Mouse (Mus musculus): Measurements from ENCODE around the gene Fxn. TPM values are rescaled to one million over a fixed set of nuclear protein-coding genes. Genes with fewer than 3 reads are reported as not detected.

Fxn gene
- polyA plus RNA-seq, 1 experiment from 2014 or later, result 91.1 TPM

- H3K36me3 ChIP-seq (ENCODE audit: control insufficient read depth, insufficient read depth, low read length), result no peaks in the 10 kb centered on the region
- WGBS, result 75% methylated on average over 9 of the region's 9 CpGs
- DNase-seq (ENCODE audit: low spot score) (no peak), ATAC-seq (replicated peaks; ENCODE audit: low FRiP score) (no peak)
- no peak overlapping the region for H3K4me3 ChIP-seq (ENCODE audit: low read depth, low read length)
- H3K27me3 ChIP-seq (replicated peaks; ENCODE audit: control insufficient read depth, insufficient read depth, low read length), result peaks cover 4% of the 10 kb centered on the region
- H3K4me2 ChIP-seq, result no peak overlapping the region
- H3K4me1 ChIP-seq (replicated peaks; ENCODE audit: control insufficient read depth, insufficient read depth, low read length), result no peaks in the 10 kb centered on the region; the same call in 1 of the 2 replicates
- H3K27ac ChIP-seq (ENCODE audit: low read depth, low read length), result no peak overlapping the region
- H3K9ac ChIP-seq (ENCODE audit: low read depth, low read length), result no peak overlapping the region
- no peaks in the 10 kb centered on the region for H3K9me3 ChIP-seq (ENCODE audit: control insufficient read depth, low read length)
Observed at GRCm38 (mm10) chr19:24219011-24219410, 61.4 kb downstream of the Fxn start.

GRCm38 (mm10) chr19:24218291-24218690, 62.1 kb downstream of the Fxn start:
- DNase-seq (ENCODE audit: low spot score) (no peak), ATAC-seq (replicated peaks; ENCODE audit: low FRiP score) (no peak)
- no peak overlapping the region for H3K4me3 ChIP-seq (ENCODE audit: low read depth, low read length)
- H3K36me3 ChIP-seq (ENCODE audit: control insufficient read depth, insufficient read depth, low read length), result no peaks in the 10 kb centered on the region
- no peak overlapping the region for H3K27ac ChIP-seq (ENCODE audit: low read depth, low read length)
- 33% methylated on average over 2 of the region's 2 CpGs for WGBS
- peaks cover 3% of the 10 kb centered on the region; the same call in 1 of the 2 replicates for H3K4me1 ChIP-seq (replicated peaks; ENCODE audit: control insufficient read depth, insufficient read depth, low read length)
- no peaks in the 10 kb centered on the region for H3K9me3 ChIP-seq (ENCODE audit: control insufficient read depth, low read length)
- no peak overlapping the region for H3K9ac ChIP-seq (ENCODE audit: low read depth, low read length)
- no peak overlapping the region for H3K4me2 ChIP-seq
- no peaks in the 10 kb centered on the region; the same call in 1 of the 2 replicates for H3K27me3 ChIP-seq (replicated peaks; ENCODE audit: control insufficient read depth, insufficient read depth, low read length)

DNA sequence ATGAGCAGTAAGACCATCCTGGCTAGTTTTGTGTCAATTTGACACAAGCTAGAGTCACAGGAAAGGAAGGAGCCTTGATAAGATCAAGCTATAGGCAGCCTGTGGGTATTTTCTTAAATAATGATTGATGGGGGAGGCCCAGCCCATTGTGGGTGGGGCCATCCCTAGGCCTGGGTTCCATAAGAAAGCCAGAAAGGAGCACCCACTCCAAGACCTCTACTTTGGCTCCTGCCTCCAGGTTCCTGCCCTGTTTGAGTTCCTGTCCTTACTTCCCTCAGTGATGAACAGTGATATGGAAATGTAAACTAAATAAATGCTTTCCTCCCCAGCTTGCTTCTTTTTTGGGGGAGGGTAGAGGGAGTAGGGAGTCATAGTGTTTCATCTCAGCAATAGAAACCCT, 62.6 kb downstream of the Fxn start:
- H3K4me1 ChIP-seq (replicated peaks; ENCODE audit: control insufficient read depth, insufficient read depth, low read length), result peaks cover 4% of the 10 kb centered on the region; the same call in 1 of the 2 replicates
- H3K36me3 ChIP-seq (ENCODE audit: control insufficient read depth, insufficient read depth, low read length), result no peaks in the 10 kb centered on the region
- no peak overlapping the region for H3K4me3 ChIP-seq (ENCODE audit: low read depth, low read length)
- no peak overlapping the region for H3K4me2 ChIP-seq
- no peaks in the 10 kb centered on the region for H3K27me3 ChIP-seq (replicated peaks; ENCODE audit: control insufficient read depth, insufficient read depth, low read length)
- no peak overlapping the region for H3K9ac ChIP-seq (ENCODE audit: low read depth, low read length)
- no peaks in the 10 kb centered on the region for H3K9me3 ChIP-seq (ENCODE audit: control insufficient read depth, low read length)
- ATAC-seq (replicated peaks; ENCODE audit: low FRiP score) (no peak), DNase-seq (ENCODE audit: low spot score) (no peak)
- no peak overlapping the region for H3K27ac ChIP-seq (ENCODE audit: low read depth, low read length)

- WGBS, result 92% methylated on average over 9 of the region's 9 CpGs
- H3K4me1 ChIP-seq (replicated peaks; ENCODE audit: control insufficient read depth, insufficient read depth, low read length), result peaks cover 4% of the 10 kb centered on the region; the same call in 1 of the 2 replicates
- H3K36me3 ChIP-seq (ENCODE audit: control insufficient read depth, insufficient read depth, low read length), result no peaks in the 10 kb centered on the region
- H3K4me2 ChIP-seq, result no peak overlapping the region
- no peak overlapping the region for H3K4me3 ChIP-seq (ENCODE audit: low read depth, low read length)
- no peak overlapping the region for H3K9ac ChIP-seq (ENCODE audit: low read depth, low read length)
- DNase-seq (ENCODE audit: low spot score) (no peak), ATAC-seq (replicated peaks; ENCODE audit: low FRiP score) (no peak)
- H3K27ac ChIP-seq (ENCODE audit: low read depth, low read length), result no peak overlapping the region
- H3K9me3 ChIP-seq (ENCODE audit: control insufficient read depth, low read length), result no peaks in the 10 kb centered on the region
- no peaks in the 10 kb centered on the region for H3K27me3 ChIP-seq (replicated peaks; ENCODE audit: control insufficient read depth, insufficient read depth, low read length)
Observed at GRCm38 (mm10) chr19:24216771-24217170, 63.6 kb downstream of the Fxn start.

DNA sequence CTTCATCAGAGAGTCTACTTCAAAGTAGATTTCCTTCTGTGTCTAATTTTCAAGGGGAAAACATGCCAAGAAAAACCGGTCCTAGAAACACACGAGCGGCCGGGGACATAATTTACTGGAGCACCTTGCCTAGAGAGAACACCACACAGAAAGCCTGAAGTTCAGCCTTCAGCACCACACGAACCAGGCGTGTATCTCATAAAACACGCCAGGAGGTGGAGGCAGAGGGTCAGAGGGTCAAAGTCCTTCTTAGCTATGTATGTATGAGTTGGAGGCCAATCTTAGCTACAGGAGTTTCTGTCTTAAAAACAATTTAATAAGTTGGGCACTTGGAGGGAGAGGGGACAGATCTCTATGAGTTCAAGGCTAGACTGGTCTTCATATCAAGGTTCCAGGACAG, 65.5 kb downstream of the Fxn start:
- H3K4me3 ChIP-seq (ENCODE audit: low read depth, low read length), result no peak overlapping the region
- no peak overlapping the region for H3K4me2 ChIP-seq
- H3K4me1 ChIP-seq (replicated peaks; ENCODE audit: control insufficient read depth, insufficient read depth, low read length), result peaks cover 4% of the 10 kb centered on the region; the same call in 1 of the 2 replicates
- ATAC-seq (replicated peaks; ENCODE audit: low FRiP score) (no peak), DNase-seq (ENCODE audit: low spot score) (no peak)
- no peaks in the 10 kb centered on the region for H3K36me3 ChIP-seq (ENCODE audit: control insufficient read depth, insufficient read depth, low read length)
- no peak overlapping the region for H3K27ac ChIP-seq (ENCODE audit: low read depth, low read length)
- H3K9ac ChIP-seq (ENCODE audit: low read depth, low read length), result no peak overlapping the region
- no peaks in the 10 kb centered on the region for H3K27me3 ChIP-seq (replicated peaks; ENCODE audit: control insufficient read depth, insufficient read depth, low read length)
- no peaks in the 10 kb centered on the region for H3K9me3 ChIP-seq (ENCODE audit: control insufficient read depth, low read length)
- 84% methylated on average over 7 of the region's 7 CpGs for WGBS

DNA sequence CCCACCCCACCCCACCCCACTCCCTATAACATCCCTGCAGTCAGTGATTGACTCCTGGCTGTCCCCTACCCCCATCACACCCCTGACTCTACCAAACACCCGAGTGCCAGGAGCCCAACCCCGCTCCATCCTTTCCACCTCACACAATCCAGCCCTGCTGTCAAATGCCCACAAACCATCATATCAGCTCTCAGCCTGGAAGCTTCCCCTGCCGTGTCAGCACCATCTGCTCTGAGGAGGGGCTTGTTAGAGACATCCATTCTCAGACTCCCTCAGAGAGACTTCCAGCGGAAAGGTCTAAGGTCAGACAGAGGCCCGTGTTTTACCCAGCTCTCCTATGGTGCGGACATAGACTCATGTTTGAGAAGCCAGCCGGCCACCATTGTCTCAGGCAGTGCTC, 67.1 kb downstream of the Fxn start:
- no peak overlapping the region for H3K9ac ChIP-seq (ENCODE audit: low read depth, low read length)
- no peak overlapping the region for H3K4me3 ChIP-seq (ENCODE audit: low read depth, low read length)
- H3K4me1 ChIP-seq (replicated peaks; ENCODE audit: control insufficient read depth, insufficient read depth, low read length), result peaks cover 4% of the 10 kb centered on the region; the same call in 1 of the 2 replicates
- 39% methylated on average over 7 of the region's 7 CpGs for WGBS
- DNase-seq (ENCODE audit: low spot score) (no peak), ATAC-seq (replicated peaks; ENCODE audit: low FRiP score) (no peak; the same call in 1 of the 2 replicates)
- H3K27ac ChIP-seq (ENCODE audit: low read depth, low read length), result no peak overlapping the region
- no peaks in the 10 kb centered on the region for H3K9me3 ChIP-seq (ENCODE audit: control insufficient read depth, low read length)
- H3K36me3 ChIP-seq (ENCODE audit: control insufficient read depth, insufficient read depth, low read length), result no peaks in the 10 kb centered on the region
- H3K4me2 ChIP-seq, result no peak overlapping the region
- H3K27me3 ChIP-seq (replicated peaks; ENCODE audit: control insufficient read depth, insufficient read depth, low read length), result no peaks in the 10 kb centered on the region

DNA sequence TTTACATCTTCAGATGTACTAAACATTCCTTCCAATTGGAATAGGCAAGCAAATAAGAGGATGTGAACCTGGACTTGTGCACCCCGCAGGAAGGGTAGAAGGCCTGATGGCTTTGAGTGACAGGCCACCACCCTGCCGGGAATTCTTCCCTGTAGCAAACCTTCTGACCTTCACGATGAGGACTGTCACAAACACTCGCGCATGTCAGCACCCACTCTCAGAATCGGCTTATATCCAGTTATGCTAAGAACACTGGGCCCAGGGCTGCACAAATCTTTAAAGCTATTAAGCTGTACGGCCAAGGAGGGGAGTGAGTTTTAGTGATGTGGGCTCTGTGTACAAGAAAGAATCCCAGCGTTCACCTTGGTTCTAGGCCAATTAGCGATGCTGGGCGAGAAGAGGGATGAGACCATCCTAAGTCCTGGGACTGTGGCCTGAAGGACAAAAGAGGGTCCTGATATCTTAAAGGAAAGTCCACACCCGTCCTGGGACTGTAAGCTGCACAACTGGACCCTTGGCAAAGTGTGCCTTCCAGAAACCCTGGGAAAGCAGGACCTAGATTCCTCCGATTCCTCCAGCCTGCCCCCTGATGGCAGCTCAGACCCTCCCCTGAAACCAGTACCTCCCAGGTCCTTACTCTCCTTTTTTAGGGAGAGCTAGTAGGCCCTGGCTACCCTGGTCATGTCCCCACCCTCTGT, 67.7 kb downstream of the Fxn start:
- H3K27ac ChIP-seq (ENCODE audit: low read depth, low read length), result no peak overlapping the region
- no peak overlapping the region for H3K9ac ChIP-seq (ENCODE audit: low read depth, low read length)
- DNase-seq (ENCODE audit: low spot score), result no peak
- no peak overlapping the region for H3K4me3 ChIP-seq (ENCODE audit: low read depth, low read length)
- no peaks in the 10 kb centered on the region for H3K27me3 ChIP-seq (replicated peaks; ENCODE audit: control insufficient read depth, insufficient read depth, low read length)
- peaks cover 4% of the 10 kb centered on the region; the same call in 1 of the 2 replicates for H3K4me1 ChIP-seq (replicated peaks; ENCODE audit: control insufficient read depth, insufficient read depth, low read length)
- H3K9me3 ChIP-seq (ENCODE audit: control insufficient read depth, low read length), result no peaks in the 10 kb centered on the region
- WGBS, result 83% methylated on average over 12 of the region's 12 CpGs
- ATAC-seq (replicated peaks; ENCODE audit: low FRiP score), result no peak
- no peak overlapping the region for H3K4me2 ChIP-seq
- no peaks in the 10 kb centered on the region for H3K36me3 ChIP-seq (ENCODE audit: control insufficient read depth, insufficient read depth, low read length)

Other genes with a start within 250 kb of the Fxn start
- gene Fam189a2, start 249.6 kb downstream of the Fxn start, polyA plus RNA-seq (2014; fragmentation: Nextera tagmentation; extraction: Ambion mirVana), result 0.13 and 0.19 TPM in 2 replicates
- gene Tjp2, start 55.6 kb downstream of the Fxn start, polyA plus RNA-seq (2014; fragmentation: Nextera tagmentation; extraction: Ambion mirVana), result 14.0 and 14.2 TPM in 2 replicates
- gene Fam122a, start 196.8 kb upstream of the Fxn start, polyA plus RNA-seq (2014; fragmentation: Nextera tagmentation; extraction: Ambion mirVana), result 40.1 and 40.3 TPM in 2 replicates

All from liver, embryonic 11.5 days (tissue).